8 mouse cellular contexts compared by ENCODE assay signal in the genomic region with DNA sequence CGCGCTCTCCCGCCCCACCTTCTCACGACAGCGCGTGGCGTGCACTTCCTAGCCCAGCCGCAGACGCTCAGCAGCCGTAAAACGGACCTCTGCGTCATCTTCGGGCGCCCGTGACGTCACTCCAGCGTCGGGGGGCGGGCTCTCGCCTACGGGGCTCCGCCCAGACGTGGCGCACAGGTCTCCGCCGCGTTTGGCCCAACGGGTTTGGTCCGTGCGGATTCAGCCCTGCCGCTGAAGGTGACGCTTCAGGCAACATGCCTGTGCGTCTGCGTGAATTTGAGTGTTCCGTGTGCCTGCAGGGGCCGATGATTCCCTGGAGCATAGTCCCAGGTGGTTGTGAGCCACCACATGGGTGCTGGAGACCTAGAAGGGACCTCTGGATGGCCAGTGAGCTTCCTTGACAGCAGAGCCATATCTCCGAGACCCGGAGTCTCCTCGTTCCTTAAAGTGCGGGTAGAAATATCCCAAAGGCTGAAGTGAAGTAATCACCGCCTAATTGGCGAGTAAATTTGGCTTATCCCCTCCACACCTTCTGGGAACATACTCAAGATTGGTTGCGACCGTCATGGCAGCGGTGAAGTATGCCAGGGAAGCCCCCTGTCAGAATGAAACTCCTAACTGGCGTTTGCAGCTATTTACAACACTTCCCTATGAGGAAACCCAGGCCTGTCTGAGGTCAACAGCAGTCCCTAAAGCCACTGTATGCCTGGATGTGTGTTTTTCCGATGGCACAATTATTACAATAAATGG. TPM values are rescaled to one million over a fixed set of nuclear protein-coding genes. Genes with fewer than 3 reads are reported as not detected.
DNase-seq lines count a peak whose midpoint lies in the region; ATAC-seq lines count a peak whose summit lies in the region.

A gene (minus strand): TSS at position 110 of the 750 bp plus-strand sequence.

- 0 out of 2 replicates have a peak, but pooled peaks cover 2% of the 10 kb centered on the region for H3K36me3 ChIP-seq in lung, embryonic 16.5 days (ENCODE audit: control insufficient read depth, insufficient read depth, low read length)

- no peaks in the 10 kb centered on the region for H3K9me3 ChIP-seq in lung, embryonic 16.5 days (ENCODE audit: control insufficient read depth, low read length)

- peaks cover 2% of the 10 kb centered on the region; the same call in 1 of the 2 replicates for H3K4me1 ChIP-seq in lung, embryonic 16.5 days (replicated peaks; ENCODE audit: control insufficient read depth, insufficient read depth, low read length)

- peak within 1 kb of the TSS; percentile 83 for H3K4me3 ChIP-seq in lung, embryonic 16.5 days (ENCODE audit: low read length)

- no peaks in the 10 kb centered on the region for H3K27me3 ChIP-seq in lung, embryonic 16.5 days (ENCODE audit: control insufficient read depth, insufficient read depth, low read depth, low read length)

- H3K9ac ChIP-seq in lung, embryonic 16.5 days (ENCODE audit: low read length), result peak within 1 kb of the TSS; percentile 93

- peak within 1 kb of the TSS; percentile 81 for H3K4me2 ChIP-seq in lung, embryonic 16.5 days (ENCODE audit: low read depth, low read length)

- H3K27ac ChIP-seq in lung, embryonic 16.5 days (ENCODE audit: low read length), result peak within 1 kb of the TSS; percentile 93

- under 1% methylated on average over 47 of the region's 47 CpGs for WGBS in lung, embryonic 16.5 days

- DNase-seq in MEL-GATA-1-ER (ENCODE audit: extremely low read depth, low read depth), result peak; percentile 75
- peak; percentile 96 for DNase-seq in cerebellum, adult 8-10 months
- DNase-seq in forelimb bud, embryonic 11.5 days (ENCODE audit: low read depth, low spot score), result peak; percentile 97
- peak; percentile 78 for DNase-seq in layer of hippocampus, adult 9-10 months (ENCODE audit: low spot score)
- DNase-seq in ovary, postnatal 10 days (ENCODE audit: low spot score), result peak; percentile 96
- peak; percentile 92 to 98 for DNase-seq in thymus, postnatal 10 days (ENCODE audit: low spot score in 2 of 2)

- peak; percentile 89 to 94 for ATAC-seq in hematopoietic stem cell, adult 5-6 weeks (replicated peaks in 1 of 2; ENCODE audit: insufficient read depth in 1 of 2, low FRiP score in 2 of 2, low TSS enrichment in 1 of 2, low read depth in 1 of 2, poor library complexity in 2 of 2, severe bottlenecking in 2 of 2)
- ATAC-seq in lung, embryonic 16.5 days (ENCODE audit: low read depth), result peak; percentile 100

RNA-seq across cellular contexts. Expression of the gene that starts here (rescaled TPM):
- 16.7 and 55.0 TPM in 2 replicates for total RNA-seq in hematopoietic stem cell, adult 5-6 weeks (2017)
- 18.6 and 21.9 TPM in 2 replicates for polyA plus RNA-seq in lung, embryonic 16.5 days (2015; fragmentation: Nextera tagmentation; extraction: Ambion mirVana)

Comparison
In these comparisons a context has a peak if more than half of its experiments do, and no peak if none do; other contexts are left out.
1. Peak in every context shown above with its lines: DNase-seq, ATAC-seq, H3K4me3 ChIP-seq and H3K27ac ChIP-seq.